Mouse (Mus musculus) bone marrow macrophage, adult 2 months (primary cell): ENCODE data around the gene Dffa. TPM values are rescaled to one million over a fixed set of nuclear protein-coding genes. Genes with fewer than 3 reads are reported as not detected.
A peak's percentile ranks its signal among the peaks of the same experiment; 100 is the strongest.

ENCODE experiments used
- H3K27ac ChIP-seq: 2 replicates; pipeline ENCODE4 v1.5.1; 2012; ENCODE audit warnings: low read depth, low read length; ENCODE audit not compliant: insufficient read depth
- H3K4me1 ChIP-seq: 2 replicates; pipeline ENCODE4 v1.6.1; 2012; ENCODE audit warnings: low read length; ENCODE audit not compliant: control insufficient read depth, insufficient read depth
- H3K4me3 ChIP-seq: 2 replicates; pipeline ENCODE4 v1.5.1; 2012; ENCODE audit warnings: mild to moderate bottlenecking, low read length, moderate library complexity; ENCODE audit not compliant: insufficient read depth
- CTCF ChIP-seq: IDR thresholded peaks from 2 replicates; pipeline ENCODE4 v1.5.1; 2012; ENCODE audit warnings: low read depth, mild to moderate bottlenecking, low read length, moderate library complexity
- POLR2A ChIP-seq: IDR thresholded peaks from 2 replicates; pipeline ENCODE4 v1.6.1; 2012; ENCODE audit warnings: mild to moderate bottlenecking, low read depth, low read length, borderline replicate concordance
- polyA plus RNA-seq: library from polyadenylated mRNA; stranded (reverse); fragments of >200 nt; gene quantifications from 2 replicates; pipeline ENCODE4 v1.2.4, GENCODE M21; 2012; ENCODE audit not compliant: missing spikeins, insufficient read depth, insufficient read length

The Dffa gene
- polyA plus RNA-seq, 1 experiment, result 20.8 TPM

- TF ChIP-seq CTCF (no peak), POLR2A (no peak)
- Histone ChIP-seq H3K4me1 (no peaks in the 10 kb centered on the region), H3K27ac (no peak overlapping the region), H3K4me3 (no peak overlapping the region)
Observed at GRCm38 (mm10) chr4:149064061-149064854, 39.7 kb upstream of the Dffa start.

GRCm38 (mm10) chr4:149066672-149067551 is 37.0 kb upstream of the Dffa start:
- H3K4me3 ChIP-seq, result no peak overlapping the region
- TF ChIP-seq POLR2A (no peak), CTCF (no peak)
- no peaks in the 10 kb centered on the region for H3K4me1 ChIP-seq
- H3K27ac ChIP-seq, result no peak overlapping the region

GRCm38 (mm10) chr4:149075073-149075472 is 28.9 kb upstream of the Dffa start:
- H3K27ac ChIP-seq, result no peak overlapping the region
- TF ChIP-seq POLR2A (no peak), CTCF (no peak)
- H3K4me3 ChIP-seq, result no peak overlapping the region
- peaks cover 16% of the 10 kb centered on the region for H3K4me1 ChIP-seq

- Histone ChIP-seq H3K27ac (no peak overlapping the region), H3K4me3 (no peak overlapping the region), H3K4me1 (peaks cover 16% of the 10 kb centered on the region)
- TF ChIP-seq POLR2A (no peak), CTCF (peak; percentile 58)
Observed at GRCm38 (mm10) chr4:149075871-149076575, 27.9 kb upstream of the Dffa start.

GRCm38 (mm10) chr4:149078261-149078660 is 25.7 kb upstream of the Dffa start:
- peaks cover 16% of the 10 kb centered on the region for H3K4me1 ChIP-seq
- TF ChIP-seq POLR2A (no peak), CTCF (no peak)
- H3K4me3 ChIP-seq, result no peak overlapping the region
- H3K27ac ChIP-seq, result no peak overlapping the region

- Histone ChIP-seq H3K27ac (no peak overlapping the region), H3K4me3 (no peak overlapping the region), H3K4me1 (peaks cover 16% of the 10 kb centered on the region)
- TF ChIP-seq CTCF, result no peak
- no peak for TF ChIP-seq POLR2A
Observed at GRCm38 (mm10) chr4:149079629-149080028, 24.3 kb upstream of the Dffa start.

GRCm38 (mm10) chr4:149080111-149080510 is 23.8 kb upstream of the Dffa start:
- Histone ChIP-seq H3K27ac (no peak overlapping the region), H3K4me3 (no peak overlapping the region), H3K4me1 (peaks cover 16% of the 10 kb centered on the region)
- no peak for TF ChIP-seq CTCF

- TF ChIP-seq CTCF (no peak), POLR2A (no peak)
- Histone ChIP-seq H3K4me3 (no peak overlapping the region), H3K27ac (no peak overlapping the region), H3K4me1 (peaks cover 12% of the 10 kb centered on the region)
Observed at GRCm38 (mm10) chr4:149081528-149081927, 22.4 kb upstream of the Dffa start.

GRCm38 (mm10) chr4:149085381-149085780 is 18.6 kb upstream of the Dffa start:
- H3K4me3 ChIP-seq, result no peak overlapping the region
- TF ChIP-seq CTCF, result no peak
- no peak for TF ChIP-seq POLR2A
- H3K27ac ChIP-seq, result no peak overlapping the region
- H3K4me1 ChIP-seq, result peaks cover 4% of the 10 kb centered on the region; the same call in 1 of the 2 replicates
